Mouse (Mus musculus): ENCODE measurements at regions not wholly inside any gene's neighbourhood (a gene's known extent, or its start where the extent isn't known, plus 50 kb on each side); places are given as distances from the start of the nearest gene placed in this dataset.
"Not testable (repeated sequence)": the region's sequence is repeated elsewhere in the genome, so short reads cannot be mapped to it uniquely, and the experiment has no call there.

DNA sequence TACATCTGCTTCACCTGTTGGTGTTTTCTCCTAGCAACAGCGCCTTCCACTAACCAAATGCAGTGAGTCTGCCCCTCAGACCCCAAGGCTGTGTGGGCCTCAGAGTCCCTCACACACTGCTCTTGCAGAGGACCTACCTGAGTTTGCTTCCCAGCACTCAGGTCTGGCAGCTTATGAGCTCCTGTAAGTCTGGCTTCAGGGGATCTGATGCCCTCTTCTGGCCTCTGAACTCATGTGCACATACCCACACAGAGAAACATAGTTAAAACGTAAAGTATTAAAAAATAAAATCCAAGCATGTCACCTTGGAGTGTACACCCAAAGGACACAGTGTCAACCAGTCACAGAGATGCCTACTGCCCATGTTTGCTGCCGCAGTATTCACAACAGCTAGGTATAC, 108.8 kb upstream of the A430005L14Rik start:
- Histone ChIP-seq H3K9me3 (replicated peaks) (no peaks in the 10 kb centered on the region), H3K4me2 (no peak overlapping the region), H3K4me3 (no peak overlapping the region), H3K9ac (no peak overlapping the region), H3K27ac (no peak overlapping the region), H3K4me1 (no peaks in the 10 kb centered on the region), H3K36me3 (no peaks in the 10 kb centered on the region), H3K27me3 (replicated peaks) (no peaks in the 10 kb centered on the region)
- ATAC-seq: no peak
- 50% methylated on average over 3 of the region's 3 CpGs for WGBS (ENCODE audit: insufficient replicate concordance)

- H3K4me2 ChIP-seq: no peak overlapping the region
- no peaks in the 10 kb centered on the region for H3K27me3 ChIP-seq (replicated peaks)
- no peaks in the 10 kb centered on the region for H3K9me3 ChIP-seq (replicated peaks)
- H3K36me3 ChIP-seq: no peaks in the 10 kb centered on the region
- no peak overlapping the region for H3K4me3 ChIP-seq
- H3K27ac ChIP-seq: no peak overlapping the region
- no peaks in the 10 kb centered on the region for H3K4me1 ChIP-seq
- WGBS (ENCODE audit: insufficient replicate concordance): 66% methylated on average over 11 of the region's 11 CpGs
- H3K9ac ChIP-seq: no peak overlapping the region
- no peak for ATAC-seq
These were observed 106.9 kb upstream of the A430005L14Rik start for GRCm38 (mm10) chr4:153850186-153850585.

DNA sequence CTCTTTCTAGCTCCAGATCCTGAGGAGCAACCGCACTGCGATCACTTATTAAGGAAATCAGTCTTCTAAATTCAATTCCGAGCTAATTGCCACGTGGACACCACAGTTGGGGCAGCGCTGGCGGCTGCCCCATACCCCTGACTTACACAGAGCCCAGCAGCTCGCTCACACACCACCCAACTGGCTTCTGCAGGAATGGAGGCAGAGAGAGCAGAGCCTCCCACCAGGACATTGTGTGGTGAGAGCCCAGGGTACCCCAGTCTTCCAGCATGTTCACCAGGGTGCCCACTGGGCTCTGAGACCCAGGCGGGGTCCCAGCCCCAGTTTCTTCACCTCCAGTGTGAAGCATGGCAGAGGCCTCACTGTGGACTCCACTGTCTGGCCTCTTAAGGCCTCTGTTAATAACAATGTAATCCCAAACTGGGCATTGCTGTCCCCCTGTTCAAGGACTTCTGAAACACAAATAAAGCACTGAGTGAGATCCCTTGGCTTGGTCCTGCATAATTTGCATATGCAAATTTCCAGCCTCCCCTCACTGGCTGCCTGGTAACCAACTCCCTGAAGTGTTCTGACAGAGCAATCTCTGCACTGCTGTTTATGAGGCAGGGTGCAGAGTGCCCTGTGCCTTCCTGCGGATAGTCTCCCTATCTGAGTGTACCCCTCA, 102.8 kb upstream of the A430005L14Rik start:
- H3K4me2 ChIP-seq: no peak overlapping the region

DNA sequence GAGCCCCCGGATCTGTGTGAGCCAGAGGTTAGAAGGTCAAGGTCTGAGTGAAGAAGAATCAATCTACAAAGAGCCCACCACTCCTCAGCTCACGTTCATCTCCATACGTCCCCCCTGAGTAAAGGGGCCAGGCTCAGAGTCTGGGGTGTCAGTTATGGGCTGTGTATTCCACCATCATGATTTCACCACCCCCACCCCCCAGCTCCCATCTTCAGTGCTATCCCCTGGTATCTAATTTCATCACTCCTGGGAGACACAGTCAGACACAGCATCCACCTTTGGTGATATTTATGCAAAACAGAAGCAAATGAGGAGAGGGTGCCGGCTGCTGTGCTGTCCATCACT, 102.3 kb upstream of the A430005L14Rik start:
- WGBS (ENCODE audit: insufficient replicate concordance): 30% methylated on average over 4 of the region's 4 CpGs
- Histone ChIP-seq H3K9me3 (replicated peaks) (0 out of 2 replicates have a peak, but pooled peaks cover 3% of the 10 kb centered on the region), H3K4me2 (no peak overlapping the region), H3K27ac (no peak overlapping the region), H3K4me3 (no peak overlapping the region), H3K36me3 (no peaks in the 10 kb centered on the region), H3K27me3 (replicated peaks) (no peaks in the 10 kb centered on the region), H3K9ac (no peak overlapping the region), H3K4me1 (no peaks in the 10 kb centered on the region)
- no peak for ATAC-seq

More for the DNA sequence above, 102.8 kb upstream of the A430005L14Rik start:
- Histone ChIP-seq H3K9ac (no peak overlapping the region), H3K4me1 (no peaks in the 10 kb centered on the region), H3K9me3 (replicated peaks) (0 out of 2 replicates have a peak, but pooled peaks cover 3% of the 10 kb centered on the region), H3K27me3 (replicated peaks) (no peaks in the 10 kb centered on the region), H3K36me3 (no peaks in the 10 kb centered on the region), H3K4me3 (no peak overlapping the region), H3K27ac (no peak overlapping the region)
- WGBS (ENCODE audit: insufficient replicate concordance): 59% methylated on average over 9 of the region's 9 CpGs
- ATAC-seq: no peak

DNA sequence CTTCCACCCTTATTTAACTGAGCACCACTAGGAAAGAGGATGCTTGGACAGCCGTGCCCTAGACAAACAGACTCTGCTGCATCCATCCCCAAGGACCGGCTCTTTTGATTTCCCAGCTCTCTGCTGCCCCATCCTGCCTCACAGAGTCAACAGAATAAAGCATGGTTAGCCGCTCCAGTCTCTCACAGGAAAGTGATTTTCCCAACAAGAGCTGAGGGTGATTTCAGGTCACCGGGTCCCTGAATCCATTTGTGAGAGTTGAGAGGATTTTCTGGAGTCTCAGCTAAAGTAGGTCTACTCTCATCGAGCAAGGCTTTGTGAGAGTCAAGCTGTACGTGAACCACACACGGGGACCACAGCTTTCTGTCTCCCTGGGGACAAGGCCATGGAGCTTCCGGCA, 95.6 kb upstream of the A430005L14Rik start:
- Histone ChIP-seq H3K9ac (no peak overlapping the region), H3K4me2 (no peak overlapping the region), H3K27ac (no peak overlapping the region), H3K9me3 (replicated peaks) (peaks cover 13% of the 10 kb centered on the region), H3K36me3 (no peaks in the 10 kb centered on the region), H3K27me3 (replicated peaks) (no peaks in the 10 kb centered on the region), H3K4me1 (no peaks in the 10 kb centered on the region), H3K4me3 (no peak overlapping the region)
- ATAC-seq: no peak
- WGBS (ENCODE audit: insufficient replicate concordance): 65% methylated on average over 8 of the region's 8 CpGs

- ATAC-seq: peak; percentile 47; the same call in 1 of the 2 replicates
- 55% methylated on average over 12 of the region's 12 CpGs for WGBS (ENCODE audit: insufficient replicate concordance)
These were observed 94.8 kb upstream of the A430005L14Rik start for GRCm38 (mm10) chr4:153862121-153862660.

GRCm38 (mm10) chr4:153872346-153872745, 84.7 kb upstream of the A430005L14Rik start:
- Histone ChIP-seq H3K4me1 (no peaks in the 10 kb centered on the region), H3K27ac (no peak overlapping the region), H3K27me3 (replicated peaks) (no peaks in the 10 kb centered on the region), H3K4me2 (no peak overlapping the region), H3K36me3 (no peaks in the 10 kb centered on the region), H3K9ac (no peak overlapping the region), H3K9me3 (replicated peaks) (peaks cover 6% of the 10 kb centered on the region; the same call in 1 of the 2 replicates), H3K4me3 (no peak overlapping the region)
- WGBS (ENCODE audit: insufficient replicate concordance): 52% methylated on average over 3 of the region's 3 CpGs
- ATAC-seq: no peak

More at GRCm38 (mm10) chr4:153862121-153862660, 94.8 kb upstream of the A430005L14Rik start:
- Histone ChIP-seq H3K27me3 (replicated peaks) (no peaks in the 10 kb centered on the region), H3K9me3 (replicated peaks) (peaks cover 13% of the 10 kb centered on the region), H3K4me2 (no peak overlapping the region), H3K36me3 (no peaks in the 10 kb centered on the region), H3K27ac (no peak overlapping the region), H3K4me1 (no peaks in the 10 kb centered on the region), H3K4me3 (no peak overlapping the region), H3K9ac (no peak overlapping the region)

- H3K4me1 ChIP-seq; H3K27me3 ChIP-seq (replicated peaks); H3K4me2 ChIP-seq; H3K36me3 ChIP-seq; H3K4me3 ChIP-seq; ATAC-seq; H3K27ac ChIP-seq; H3K9ac ChIP-seq; H3K9me3 ChIP-seq (replicated peaks): not testable (repeated sequence)
- WGBS (ENCODE audit: insufficient replicate concordance): 73% methylated on average over 1 of the region's 1 CpGs
These were observed 82.0 kb upstream of the A430005L14Rik start for GRCm38 (mm10) chr4:153875036-153875435.

DNA sequence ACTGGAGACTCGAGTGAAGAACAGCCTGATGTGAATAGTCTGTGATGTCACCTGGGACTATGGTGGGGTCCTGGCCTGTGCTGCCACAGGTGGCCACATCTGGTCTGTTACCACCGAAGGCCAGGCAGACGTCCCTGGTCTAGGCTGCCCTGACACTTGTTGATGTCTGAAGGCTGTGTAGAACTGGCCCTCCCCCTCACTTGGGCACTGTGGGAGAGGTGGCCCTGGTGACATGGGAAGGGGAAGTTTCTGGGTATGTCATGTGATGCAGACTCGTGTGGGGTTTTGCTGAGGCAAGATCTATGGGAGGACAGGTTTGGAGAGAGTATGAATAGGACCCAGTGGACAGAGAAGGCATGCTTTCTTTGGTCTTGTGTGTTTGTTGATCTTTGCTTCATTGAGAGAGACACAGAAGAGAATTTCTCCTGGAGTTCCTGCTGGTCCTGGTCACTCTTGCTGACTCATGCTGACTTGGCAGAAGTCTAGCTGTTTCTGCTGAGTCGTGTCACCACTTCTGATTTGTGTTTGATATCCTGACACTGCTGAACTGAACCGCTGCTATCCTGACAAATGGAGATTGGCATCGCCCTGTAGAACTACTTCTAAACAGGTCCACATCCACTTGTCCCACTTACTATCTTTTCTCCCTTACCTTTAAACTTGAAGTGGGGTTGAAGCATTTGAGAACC, 79.9 kb upstream of the A430005L14Rik start:
- Histone ChIP-seq H3K36me3 (no peaks in the 10 kb centered on the region), H3K27me3 (replicated peaks) (no peaks in the 10 kb centered on the region), H3K4me3 (no peak overlapping the region), H3K9me3 (replicated peaks) (no peaks in the 10 kb centered on the region), H3K27ac (peak overlapping the region; percentile 51; the same call in 1 of the 2 replicates), H3K9ac (no peak overlapping the region), H3K4me1 (no peaks in the 10 kb centered on the region), H3K4me2 (no peak overlapping the region)
- WGBS (ENCODE audit: insufficient replicate concordance): 42% methylated on average over 7 of the region's 7 CpGs
- ATAC-seq: peak; percentile 64

DNA sequence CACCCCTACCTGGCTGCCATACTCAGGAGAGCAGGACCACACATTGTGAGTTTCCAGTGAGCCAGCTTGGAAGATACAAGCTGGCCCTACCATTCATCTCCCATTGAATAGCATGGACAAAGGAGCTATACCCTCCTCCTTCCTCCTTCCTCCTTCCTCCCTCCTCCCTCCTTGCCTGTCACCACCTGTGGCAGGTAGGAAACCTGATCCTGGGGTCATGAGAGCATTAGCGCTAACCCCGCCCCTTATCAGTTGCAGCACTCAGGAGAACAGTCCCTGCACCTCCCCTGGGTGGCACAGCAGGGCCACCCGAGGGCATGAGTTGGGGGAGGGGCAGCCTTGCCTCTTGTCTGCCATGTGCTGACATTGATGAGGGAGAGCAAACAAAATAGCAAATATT, 74.0 kb upstream of the A430005L14Rik start:
- no peaks in the 10 kb centered on the region for H3K4me1 ChIP-seq
- no peak overlapping the region for H3K9ac ChIP-seq
- no peak overlapping the region for H3K27ac ChIP-seq
- H3K27me3 ChIP-seq (replicated peaks): no peaks in the 10 kb centered on the region
- no peak for ATAC-seq
- no peaks in the 10 kb centered on the region for H3K36me3 ChIP-seq
- H3K9me3 ChIP-seq (replicated peaks): no peaks in the 10 kb centered on the region
- no peak overlapping the region for H3K4me2 ChIP-seq
- 7% methylated on average over 3 of the region's 3 CpGs for WGBS (ENCODE audit: insufficient replicate concordance)
- H3K4me3 ChIP-seq: no peak overlapping the region

DNA sequence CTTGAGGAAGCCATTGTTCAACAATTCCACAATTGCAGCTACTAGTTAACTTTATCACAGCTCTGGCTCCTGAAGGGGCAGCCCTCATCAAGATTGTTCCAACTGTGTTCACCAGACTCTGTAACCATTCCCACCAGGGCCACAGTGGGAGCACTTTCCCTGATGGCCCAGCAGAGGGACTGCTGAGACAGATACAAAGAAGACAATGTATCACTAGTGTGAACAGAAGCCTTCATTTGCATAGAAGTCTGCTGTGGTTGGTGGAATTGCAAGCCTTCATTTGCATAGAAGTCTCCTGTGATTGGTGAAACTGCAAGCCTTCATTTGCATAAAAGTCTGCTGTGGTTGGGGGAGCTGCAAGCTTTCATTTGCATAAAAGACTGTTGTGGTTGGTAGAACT, 73.0 kb upstream of the A430005L14Rik start:
- ATAC-seq: no peak
- no peaks in the 10 kb centered on the region for H3K9me3 ChIP-seq (replicated peaks)
- no peaks in the 10 kb centered on the region for H3K4me1 ChIP-seq
- no peak overlapping the region for H3K27ac ChIP-seq
- H3K4me3 ChIP-seq: no peak overlapping the region
- no peaks in the 10 kb centered on the region for H3K36me3 ChIP-seq
- no peaks in the 10 kb centered on the region for H3K27me3 ChIP-seq (replicated peaks)
- H3K4me2 ChIP-seq: no peak overlapping the region
- no peak overlapping the region for H3K9ac ChIP-seq

DNA sequence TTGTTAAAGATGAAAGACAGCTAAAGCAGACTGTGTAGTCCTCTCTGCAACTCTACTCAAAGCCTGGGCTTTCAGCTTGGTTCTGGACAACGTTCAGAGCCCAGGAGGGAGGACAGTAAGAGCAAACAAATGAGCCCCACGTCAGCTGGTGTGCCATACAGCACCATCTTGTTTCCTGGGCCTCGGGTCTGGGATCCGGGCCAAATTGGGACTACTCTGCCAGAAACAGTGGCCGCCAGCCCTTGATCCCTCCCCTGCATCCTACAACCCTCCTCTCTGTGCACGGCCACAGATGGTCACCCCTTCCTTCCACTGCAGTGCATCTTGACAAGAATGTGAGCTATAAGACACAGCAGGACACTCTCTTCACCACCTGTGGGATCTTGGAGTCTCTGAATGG, 71.2 kb upstream of the A430005L14Rik start:
- Histone ChIP-seq H3K4me1 (no peaks in the 10 kb centered on the region), H3K27me3 (replicated peaks) (no peaks in the 10 kb centered on the region), H3K27ac (no peak overlapping the region), H3K4me3 (no peak overlapping the region), H3K36me3 (no peaks in the 10 kb centered on the region), H3K4me2 (no peak overlapping the region), H3K9me3 (replicated peaks) (no peaks in the 10 kb centered on the region), H3K9ac (no peak overlapping the region)
- WGBS (ENCODE audit: insufficient replicate concordance): 56% methylated on average over 6 of the region's 6 CpGs
- ATAC-seq: no peak

Data from liver, embryonic 12.5 days (tissue).